Mouse (Mus musculus) forebrain, embryonic 14.5 days (tissue): ENCODE results near the gene Erbb3. TPM values are rescaled to one million over a fixed set of nuclear protein-coding genes. Genes with fewer than 3 reads are reported as not detected.
"Not testable (repeated sequence)": the region's sequence is repeated elsewhere in the genome, so short reads cannot be mapped to it uniquely, and the experiment has no call there.

Experiments
- ATAC-seq: fragments of 200-750 bp; cut with Nextera tagmentation; 2 replicates; pipeline ENCODE4 v1.8.0; 2017; ENCODE audit warnings: mild to moderate bottlenecking, moderate library complexity
- DNase-seq: peaks from one replicate; pipeline ENCODE4 v3.0.0-alpha.2; 2015; ENCODE audit warnings: low spot score
- H3K27ac ChIP-seq: fragments of 300-500 bp; sonication (generic); 2 replicates; pipeline ENCODE4 v1.5.1; 2014; ENCODE audit warnings: low read depth, mild to moderate bottlenecking, control low read depth, low read length, moderate library complexity
- H3K27me3 ChIP-seq: fragments of 300-500 bp; sonication (generic); replicated peaks from 2 replicates; pipeline ENCODE4 v1.6.1; 2014; ENCODE audit warnings: low read length, control low read depth, mixed read lengths; ENCODE audit not compliant: control insufficient read depth, insufficient read depth
- H3K36me3 ChIP-seq: fragments of 300-500 bp; sonication (generic); 2 replicates; pipeline ENCODE4 v1.6.1; 2014; ENCODE audit warnings: low read length, control low read depth; ENCODE audit not compliant: control insufficient read depth, insufficient read depth
- H3K4me1 ChIP-seq: fragments of 300-500 bp; sonication (generic); 2 replicates; pipeline ENCODE4 v1.6.1; 2014; ENCODE audit warnings: antibody characterized with exemption, low read length, control low read depth; ENCODE audit not compliant: control insufficient read depth, insufficient read depth
- H3K4me2 ChIP-seq: fragments of 300-500 bp; sonication (generic); 2 replicates; pipeline ENCODE4 v1.6.1; 2014; ENCODE audit warnings: mild to moderate bottlenecking, control low read depth, low read length
- H3K4me3 ChIP-seq: fragments of 300-500 bp; sonication (generic); 2 replicates; pipeline ENCODE4 v1.5.1; 2014; ENCODE audit warnings: low read depth, low read length, control low read depth
- H3K9ac ChIP-seq: fragments of 300-500 bp; sonication (generic); 2 replicates; pipeline ENCODE4 v1.6.1; 2014; ENCODE audit warnings: mild to moderate bottlenecking, low read length, control low read depth, moderate library complexity
- H3K9me3 ChIP-seq: fragments of 300-500 bp; sonication (generic); replicated peaks from 2 replicates; pipeline ENCODE4 v1.6.1; 2016; ENCODE audit warnings: low read length, control low read depth, mixed read lengths; ENCODE audit not compliant: control insufficient read depth
- WGBS: fragments of 180-500 bp; shearing (Covaris S2); extraction: QIAGEN DNeasy Blood & Tissue Kit; methylation state at CpG from one replicate; pipeline ENCODE4 v1.1.7; 2014; 5-methylcytosine and 5-hydroxymethylcytosine counted together
- polyA plus RNA-seq: library from polyadenylated mRNA; unstranded; fragments of >200 nt; fragmentation: Nextera tagmentation; extraction: Ambion mirVana; gene quantifications from 2 replicates; pipeline ENCODE4 v1.2.1, GENCODE M21; 2014

The Erbb3 gene
- polyA plus RNA-seq, 1 experiment from 2014 or later = 0.17 TPM

DNA sequence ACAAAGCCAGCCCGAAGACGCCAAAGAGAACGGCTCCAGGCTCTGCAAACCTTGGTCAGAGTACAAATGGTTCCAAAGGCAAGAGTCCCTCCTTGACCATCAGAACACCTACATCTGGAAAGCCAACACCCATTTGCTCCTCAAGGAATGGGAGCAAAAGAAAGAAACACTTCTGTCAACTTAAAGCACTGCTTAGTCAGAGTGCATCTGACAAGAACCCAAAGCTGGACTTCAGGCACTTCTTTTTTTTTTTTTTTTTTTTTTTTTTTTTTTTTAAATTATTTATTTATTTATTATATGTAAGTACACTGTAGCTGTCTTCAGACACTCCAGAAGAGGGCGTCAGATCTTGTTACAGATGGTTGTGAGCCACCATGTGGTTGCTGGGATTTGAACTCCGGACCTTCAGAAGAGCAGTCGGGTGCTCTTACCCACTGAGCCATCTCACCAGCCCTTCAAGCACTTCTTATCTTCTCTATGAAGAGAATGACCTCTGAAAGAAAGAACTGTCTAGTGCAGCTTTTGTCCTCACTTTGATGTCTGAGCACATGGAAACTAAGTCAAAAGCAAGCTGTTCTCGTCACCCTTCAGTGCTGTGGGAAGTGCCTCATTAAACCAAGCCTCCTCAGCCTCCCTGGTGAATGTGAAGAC is 26.5 kb upstream of the Erbb3 start:
- not testable (repeated sequence) for H3K27me3 ChIP-seq, H3K9ac ChIP-seq, H3K4me2 ChIP-seq, H3K36me3 ChIP-seq, H3K27ac ChIP-seq, H3K9me3 ChIP-seq, DNase-seq, H3K4me3 ChIP-seq, H3K4me1 ChIP-seq, ATAC-seq
- WGBS = 83% methylated on average over 6 of the region's 7 CpGs

DNA sequence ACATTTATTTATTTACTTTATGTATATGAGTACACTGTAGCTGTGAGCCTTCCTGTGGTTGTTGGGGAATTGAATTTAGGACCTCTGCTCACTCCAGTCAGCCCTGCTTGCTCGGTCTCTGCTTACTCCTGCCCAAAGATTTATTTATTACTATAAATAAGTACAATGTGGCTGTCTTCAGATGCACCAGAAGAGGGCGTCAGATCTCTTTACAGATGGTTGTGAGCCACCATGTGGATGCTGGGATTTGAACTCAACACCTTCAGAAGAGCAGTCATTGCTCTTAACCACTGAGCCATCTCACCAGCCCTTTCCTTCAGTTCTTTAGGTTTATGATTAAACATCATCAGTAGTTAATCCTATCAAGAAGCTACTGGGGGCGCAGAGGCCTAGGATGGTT is 25.5 kb upstream of the Erbb3 start:
- no peak for ATAC-seq

DNA sequence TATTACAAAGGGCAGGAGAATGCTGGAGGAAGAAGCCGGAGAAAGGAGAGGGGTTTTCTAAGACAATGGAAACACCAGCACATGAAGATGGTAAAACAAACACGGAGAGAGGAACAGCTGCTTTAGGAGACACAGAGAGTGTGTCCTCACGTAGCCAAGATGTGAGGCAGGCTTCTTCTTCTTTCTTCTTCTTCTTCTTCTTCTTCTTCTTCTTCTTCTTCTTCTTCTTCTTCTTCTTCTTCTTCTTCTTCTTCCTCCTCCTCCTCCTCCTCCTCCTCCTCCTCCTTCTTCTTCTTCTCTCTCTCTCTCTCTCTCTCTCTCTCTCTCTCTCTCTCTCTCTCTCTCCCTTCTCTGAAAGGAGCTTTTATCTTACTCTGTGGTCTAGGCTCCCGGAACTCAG is 24.4 kb upstream of the Erbb3 start:
- not testable (repeated sequence) for H3K27me3 ChIP-seq, H3K4me1 ChIP-seq, DNase-seq, H3K27ac ChIP-seq, H3K9me3 ChIP-seq, H3K4me2 ChIP-seq, H3K9ac ChIP-seq, H3K4me3 ChIP-seq, H3K36me3 ChIP-seq, ATAC-seq
- 66% methylated on average over 4 of the region's 4 CpGs for WGBS

More for the DNA sequence above, 25.5 kb upstream of the Erbb3 start:
- no peaks in the 10 kb centered on the region for H3K36me3 ChIP-seq
- no peaks in the 10 kb centered on the region for H3K9me3 ChIP-seq
- H3K4me2 ChIP-seq = no peak overlapping the region
- 52% methylated on average over 3 of the region's 3 CpGs for WGBS
- H3K27ac ChIP-seq = no peak overlapping the region
- no peaks in the 10 kb centered on the region for H3K27me3 ChIP-seq
- H3K4me1 ChIP-seq = no peaks in the 10 kb centered on the region
- DNase-seq = no peak
- no peak overlapping the region for H3K9ac ChIP-seq
- no peak overlapping the region for H3K4me3 ChIP-seq

DNA sequence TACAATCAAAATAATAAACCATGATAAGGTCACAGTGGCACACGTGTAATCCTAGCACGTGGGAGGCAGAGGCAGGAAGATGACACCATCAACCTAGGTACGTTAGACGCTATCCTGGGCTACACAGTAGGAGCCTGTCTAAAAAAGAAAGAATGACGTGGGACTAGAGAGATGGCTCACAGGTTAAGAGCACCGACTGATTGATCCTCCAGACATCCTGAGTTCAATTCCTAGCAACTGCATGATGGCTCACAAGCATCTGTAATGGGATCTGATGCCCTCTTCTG is 23.6 kb upstream of the Erbb3 start:
- Histone ChIP-seq H3K4me1 (no peaks in the 10 kb centered on the region), H3K4me2 (no peak overlapping the region), H3K27ac (no peak overlapping the region), H3K36me3 (no peaks in the 10 kb centered on the region), H3K9ac (no peak overlapping the region), H3K27me3 (no peaks in the 10 kb centered on the region), H3K9me3 (no peaks in the 10 kb centered on the region), H3K4me3 (no peak overlapping the region)
- no peak for DNase-seq
- 0 out of 2 replicates have a peak, but pooled peaks have one; percentile 20 for ATAC-seq
- 44% methylated on average over 6 of the region's 6 CpGs for WGBS

DNA sequence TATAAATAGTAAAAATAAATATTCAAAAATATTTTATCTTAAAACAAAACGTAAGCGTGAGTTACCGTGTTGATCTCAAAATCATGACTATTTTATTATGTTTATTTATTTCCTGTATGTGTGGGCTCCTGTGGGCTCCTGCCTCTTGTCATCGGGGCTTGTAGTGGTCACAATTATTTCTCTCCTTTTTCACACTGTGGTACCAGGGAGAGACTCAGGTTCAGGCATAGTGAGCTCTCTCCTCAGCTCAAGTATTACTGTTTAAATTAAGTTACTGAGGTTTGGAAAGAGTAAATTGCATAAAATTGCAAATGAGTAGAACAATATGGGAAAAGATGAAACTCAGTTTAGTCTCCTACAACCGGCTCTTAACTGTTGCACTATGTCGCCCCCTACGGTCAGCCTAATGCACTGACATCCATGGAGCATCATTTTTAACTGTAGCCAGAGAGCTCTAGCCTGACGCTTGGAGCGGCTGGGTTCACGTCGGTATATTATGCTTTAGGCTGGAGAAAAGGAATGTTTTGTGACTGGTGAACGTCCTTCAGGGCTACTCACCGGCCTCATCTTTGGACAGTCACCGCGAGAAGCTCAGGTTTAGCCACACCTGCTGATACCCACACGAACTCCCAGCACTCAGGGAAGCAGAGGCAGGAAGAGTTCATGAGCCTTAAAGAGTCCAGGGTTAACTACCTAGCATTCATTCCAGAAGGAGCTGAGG is 23.1 kb upstream of the Erbb3 start:
- H3K4me2 ChIP-seq = no peak overlapping the region
- peak; percentile 89 for DNase-seq
- H3K4me1 ChIP-seq = no peaks in the 10 kb centered on the region
- H3K9ac ChIP-seq = no peak overlapping the region
- H3K4me3 ChIP-seq = no peak overlapping the region
- no peak overlapping the region for H3K27ac ChIP-seq
- ATAC-seq = 0 out of 2 replicates have a peak, but pooled peaks have one; percentile 76
- no peaks in the 10 kb centered on the region for H3K27me3 ChIP-seq
- no peaks in the 10 kb centered on the region for H3K9me3 ChIP-seq
- H3K36me3 ChIP-seq = no peaks in the 10 kb centered on the region
- WGBS = 17% methylated on average over 16 of the region's 16 CpGs

DNA sequence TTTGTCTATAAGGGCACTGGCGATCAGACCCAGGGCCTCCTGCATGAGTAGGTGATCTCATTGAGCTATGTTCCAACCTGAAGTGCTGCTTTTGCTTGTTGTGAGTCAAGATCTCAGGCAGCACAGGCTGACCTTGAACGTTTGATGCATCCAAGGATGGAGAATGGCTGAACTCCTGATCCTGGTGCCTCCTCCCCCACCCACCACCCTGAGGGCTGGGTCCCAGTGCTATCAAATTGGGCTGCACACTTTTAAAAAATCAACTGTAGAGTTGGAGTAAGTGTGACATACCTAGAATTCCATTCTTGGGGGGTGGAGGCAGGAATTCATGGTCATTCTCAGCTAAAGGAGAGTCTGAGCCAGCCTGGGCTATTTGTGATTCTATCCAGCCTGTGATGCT is 17.0 kb upstream of the Erbb3 start:
- Histone ChIP-seq H3K27ac (no peak overlapping the region), H3K9ac (no peak overlapping the region), H3K36me3 (no peaks in the 10 kb centered on the region), H3K4me3 (no peak overlapping the region), H3K9me3 (no peaks in the 10 kb centered on the region), H3K27me3 (no peaks in the 10 kb centered on the region), H3K4me2 (no peak overlapping the region), H3K4me1 (no peaks in the 10 kb centered on the region)
- ATAC-seq (no peak), DNase-seq (no peak)
- 42% methylated on average over 2 of the region's 2 CpGs for WGBS

DNA sequence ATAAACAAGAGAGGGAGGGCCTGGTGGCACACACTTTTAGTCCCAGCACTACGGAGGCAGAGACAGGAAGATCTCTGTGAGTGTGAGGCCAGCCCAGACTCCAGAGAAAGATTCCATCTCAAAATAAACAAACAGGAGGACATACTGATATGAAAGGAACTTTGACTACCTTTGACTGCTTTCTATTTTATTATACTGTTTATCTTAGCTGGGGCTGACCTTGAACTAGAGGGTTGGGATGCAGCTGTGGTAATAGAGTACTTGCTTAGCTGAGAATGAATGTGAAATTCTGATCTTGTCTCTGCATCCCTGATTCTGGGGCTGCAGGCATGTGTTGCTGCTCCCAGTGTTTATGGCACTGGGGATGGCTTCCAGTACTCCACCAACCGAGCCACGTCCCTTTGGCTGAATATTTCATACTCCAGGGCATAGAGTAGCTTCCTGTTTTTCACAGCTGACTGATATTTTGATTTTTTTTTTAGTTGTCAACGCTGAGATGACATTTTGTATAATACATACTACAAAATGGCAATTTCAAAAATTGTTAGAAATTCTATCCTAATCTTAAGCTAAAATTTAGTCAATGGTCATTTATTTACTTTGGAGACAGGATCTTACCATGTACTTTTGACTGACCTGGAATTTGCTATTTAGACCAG is 13.1 kb upstream of the Erbb3 start:
- 82% methylated on average over 4 of the region's 4 CpGs for WGBS
- Histone ChIP-seq H3K9me3 (no peaks in the 10 kb centered on the region), H3K27me3 (no peaks in the 10 kb centered on the region), H3K27ac (no peak overlapping the region), H3K9ac (no peak overlapping the region), H3K4me1 (no peaks in the 10 kb centered on the region), H3K4me2 (no peak overlapping the region), H3K36me3 (no peaks in the 10 kb centered on the region), H3K4me3 (no peak overlapping the region)
- DNase-seq (no peak), ATAC-seq (no peak)

DNA sequence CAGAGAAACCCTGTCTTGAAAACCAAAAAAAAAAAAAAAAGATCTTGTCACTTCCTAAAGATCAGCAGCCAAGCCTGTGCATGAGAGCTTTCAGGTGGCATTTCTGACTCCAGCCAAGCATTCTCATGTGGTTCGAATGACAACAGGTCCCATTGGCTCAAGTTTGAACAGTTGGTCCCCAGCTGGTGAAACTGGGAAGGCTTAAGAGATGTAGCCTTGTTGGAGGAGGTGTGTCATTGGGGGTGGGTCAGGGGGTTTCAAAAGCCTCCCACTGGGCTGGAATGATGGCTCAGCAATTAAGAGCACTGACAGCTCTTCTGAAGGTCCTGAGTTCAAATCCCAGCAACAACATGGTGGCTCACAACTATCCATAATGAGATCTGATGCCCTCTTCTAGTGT is 12.0 kb upstream of the Erbb3 start:
- no peak for ATAC-seq
- Histone ChIP-seq H3K4me1 (no peaks in the 10 kb centered on the region), H3K4me3 (no peak overlapping the region), H3K9ac (no peak overlapping the region), H3K27ac (no peak overlapping the region), H3K4me2 (no peak overlapping the region), H3K27me3 (no peaks in the 10 kb centered on the region), H3K36me3 (no peaks in the 10 kb centered on the region), H3K9me3 (no peaks in the 10 kb centered on the region)
- 65% methylated on average over 1 of the region's 1 CpGs for WGBS
- no peak for DNase-seq

DNA sequence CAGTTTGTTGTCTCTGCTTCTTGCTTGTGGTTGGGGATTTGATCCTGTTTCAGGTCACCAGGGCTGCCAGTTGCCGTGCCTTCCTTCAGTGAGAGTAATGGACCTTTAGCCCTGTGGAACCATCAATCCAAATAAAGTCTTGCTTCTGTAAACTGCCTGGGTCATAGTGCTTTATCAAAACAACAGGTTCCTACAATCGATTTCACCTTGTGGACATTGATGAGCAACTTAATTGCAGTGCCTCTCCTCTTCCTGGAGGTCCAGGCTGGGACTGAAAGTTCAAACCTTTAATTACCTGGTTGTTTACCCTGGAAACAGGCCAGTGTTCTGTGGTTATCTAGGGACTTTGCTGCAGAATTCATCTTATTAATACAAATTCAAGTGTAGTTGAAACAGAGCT is 9.0 kb upstream of the Erbb3 start:
- Histone ChIP-seq H3K4me1 (no peaks in the 10 kb centered on the region), H3K4me2 (no peak overlapping the region), H3K4me3 (no peak overlapping the region), H3K9ac (no peak overlapping the region), H3K36me3 (no peaks in the 10 kb centered on the region), H3K27me3 (no peaks in the 10 kb centered on the region), H3K9me3 (no peaks in the 10 kb centered on the region), H3K27ac (no peak overlapping the region)
- no peak for ATAC-seq
- no peak for DNase-seq
- 78% methylated on average over 2 of the region's 2 CpGs for WGBS
